Mouse (Mus musculus) cortical plate, adult 2 months (tissue): ENCODE data around the gene Slc27a1.

Experiments used
- CTCF ChIP-seq: fragments of 200-500 bp; IDR thresholded peaks from 2 replicates; pipeline ENCODE4 v1.5.1; 2011; ENCODE audit warnings: mild to moderate bottlenecking, control low read depth, low read length; ENCODE audit not compliant: insufficient read depth; ENCODE audit errors: extremely low read depth
- POLR2A ChIP-seq: fragments of 200-500 bp; IDR thresholded peaks from 2 replicates; pipeline ENCODE4 v1.6.1; 2011; ENCODE audit warnings: mild to moderate bottlenecking, low read length, control low read depth; ENCODE audit not compliant: insufficient read depth; ENCODE audit errors: extremely low read depth

- TF ChIP-seq CTCF (no peak), POLR2A (no peak)
These were observed 22.3 kb downstream of the Slc27a1 start for GRCm38 (mm10) chr8:71591017-71591416.
